Mouse (Mus musculus) liver, embryonic 11.5 days (tissue): ENCODE measurements around the gene Rrm2. TPM values are rescaled to one million over a fixed set of nuclear protein-coding genes. Genes with fewer than 3 reads are reported as not detected.

Source experiments
- ATAC-seq: fragments of 200-750 bp; cut with Nextera tagmentation; replicated peaks from 2 replicates; pipeline ENCODE4 v1.8.0; 2017; ENCODE audit warnings: moderate number of reproducible peaks, mild to moderate bottlenecking, moderate TSS enrichment, moderate library complexity; ENCODE audit not compliant: low FRiP score
- DNase-seq: peaks from one replicate; pipeline ENCODE4 v3.0.0-alpha.2; 2017; ENCODE audit warnings: low spot score
- H3K27ac ChIP-seq: fragments of 300-500 bp; sonication (generic); 2 replicates; pipeline ENCODE4 v1.5.1; 2014; ENCODE audit warnings: mild to moderate bottlenecking, low read depth, low read length, control low read depth
- H3K27me3 ChIP-seq: fragments of 300-500 bp; sonication (generic); replicated peaks from 2 replicates; pipeline ENCODE4 v1.6.1; 2014; ENCODE audit warnings: low read length, mixed read lengths; ENCODE audit not compliant: control insufficient read depth, insufficient read depth
- H3K36me3 ChIP-seq: fragments of 300-500 bp; sonication (generic); 2 replicates; pipeline ENCODE4 v1.6.1; 2014; ENCODE audit warnings: mild to moderate bottlenecking, low read length, moderate library complexity, mixed read lengths; ENCODE audit not compliant: control insufficient read depth, insufficient read depth
- H3K4me1 ChIP-seq: fragments of 300-500 bp; sonication (generic); replicated peaks from 2 replicates; pipeline ENCODE4 v1.6.1; 2014; ENCODE audit warnings: low read length, mixed read lengths; ENCODE audit not compliant: control insufficient read depth, insufficient read depth
- H3K4me2 ChIP-seq: fragments of 300-500 bp; sonication (generic); 2 replicates; pipeline ENCODE4 v1.6.1; 2014; ENCODE audit warnings: mild to moderate bottlenecking, control low read depth, moderate library complexity
- H3K4me3 ChIP-seq: fragments of 300-500 bp; sonication (generic); 2 replicates; pipeline ENCODE4 v1.5.1; 2014; ENCODE audit warnings: low read depth, low read length, control low read depth
- H3K9ac ChIP-seq: fragments of 300-500 bp; sonication (generic); 2 replicates; pipeline ENCODE4 v1.6.1; 2014; ENCODE audit warnings: low read depth, low read length, control low read depth
- H3K9me3 ChIP-seq: fragments of 300-500 bp; sonication (generic); 2 replicates; pipeline ENCODE4 v1.6.1; 2016; ENCODE audit warnings: low read length, inconsistent platforms, mixed read lengths; ENCODE audit not compliant: control insufficient read depth
- WGBS: fragments of 180-500 bp; shearing (Covaris S2); extraction: QIAGEN DNeasy Blood & Tissue Kit; methylation state at CpG from one replicate; pipeline ENCODE4 v1.1.7; 2014; 5-methylcytosine and 5-hydroxymethylcytosine counted together
- polyA plus RNA-seq: library from polyadenylated mRNA; unstranded; fragments of >200 nt; fragmentation: Nextera tagmentation; extraction: Ambion mirVana; gene quantifications from 2 replicates; pipeline ENCODE4 v1.2.1, GENCODE M21; 2014

The Rrm2 gene
- polyA plus RNA-seq, 1 experiment from 2014 or later, result 422 TPM

GRCm38 (mm10) chr12:24709831-24710508, 1.9 kb downstream of the Rrm2 start:
- no peaks in the 10 kb centered on the region for H3K9me3 ChIP-seq
- peak overlapping the region; percentile 96 for H3K4me3 ChIP-seq
- ATAC-seq, result peak; percentile 8; the same call in 1 of the 2 replicates
- peak overlapping the region; percentile 91 for H3K4me2 ChIP-seq
- H3K4me1 ChIP-seq, result peaks cover 36% of the 10 kb centered on the region
- H3K27ac ChIP-seq, result peak overlapping the region; percentile 91
- peak overlapping the region; percentile 98 for H3K9ac ChIP-seq
- H3K27me3 ChIP-seq, result no peaks in the 10 kb centered on the region
- peak; percentile 46 for DNase-seq
- H3K36me3 ChIP-seq, result peaks cover 28% of the 10 kb centered on the region
- 39% methylated on average over 5 of the region's 5 CpGs for WGBS

- DNase-seq, result no peak
- peak overlapping the region; percentile 49; the same call in 1 of the 2 replicates for H3K27ac ChIP-seq
- H3K27me3 ChIP-seq, result no peaks in the 10 kb centered on the region
- peaks cover 28% of the 10 kb centered on the region for H3K36me3 ChIP-seq
- 76% methylated on average over 5 of the region's 5 CpGs for WGBS
- peak overlapping the region; percentile 98; the same call in 1 of the 2 replicates for H3K9ac ChIP-seq
- H3K4me2 ChIP-seq, result peak overlapping the region; percentile 91
- no peaks in the 10 kb centered on the region for H3K9me3 ChIP-seq
- H3K4me3 ChIP-seq, result peak overlapping the region; percentile 96
- H3K4me1 ChIP-seq, result peaks cover 40% of the 10 kb centered on the region
- no peak for ATAC-seq
These were observed 2.6 kb downstream of the Rrm2 start for GRCm38 (mm10) chr12:24710672-24711071.

- Histone ChIP-seq H3K27ac (0 out of 2 replicates have a peak overlapping the region, but pooled peaks have one; percentile 11), H3K4me3 (no peak overlapping the region), H3K9ac (no peak overlapping the region), H3K9me3 (no peaks in the 10 kb centered on the region), H3K4me1 (peaks cover 37% of the 10 kb centered on the region), H3K27me3 (no peaks in the 10 kb centered on the region), H3K36me3 (peaks cover 28% of the 10 kb centered on the region), H3K4me2 (peak overlapping the region; percentile 91)
- WGBS, result 85% methylated on average over 8 of the region's 8 CpGs
- no peak for ATAC-seq
- no peak for DNase-seq
These were observed 4.4 kb downstream of the Rrm2 start for GRCm38 (mm10) chr12:24712396-24712795.

GRCm38 (mm10) chr12:24714579-24715255, 6.7 kb downstream of the Rrm2 start:
- no peaks in the 10 kb centered on the region for H3K9me3 ChIP-seq
- H3K27ac ChIP-seq, result peak overlapping the region; percentile 56
- no peak for DNase-seq
- no peak overlapping the region for H3K4me3 ChIP-seq
- peaks cover 35% of the 10 kb centered on the region for H3K4me1 ChIP-seq
- H3K27me3 ChIP-seq, result no peaks in the 10 kb centered on the region
- H3K9ac ChIP-seq, result peak overlapping the region; percentile 8; the same call in 1 of the 2 replicates
- 60% methylated on average over 5 of the region's 5 CpGs for WGBS
- no peak overlapping the region; the same call in 1 of the 2 replicates for H3K4me2 ChIP-seq
- peaks cover 25% of the 10 kb centered on the region for H3K36me3 ChIP-seq
- peak; percentile 23; the same call in 1 of the 2 replicates for ATAC-seq

GRCm38 (mm10) chr12:24715268-24715896, 7.3 kb downstream of the Rrm2 start:
- 66% methylated on average over 2 of the region's 2 CpGs for WGBS
- ATAC-seq (peak; percentile 91), DNase-seq (no peak)
- no peak overlapping the region for H3K9ac ChIP-seq
- H3K4me1 ChIP-seq, result peaks cover 34% of the 10 kb centered on the region
- peak overlapping the region; percentile 56 for H3K27ac ChIP-seq
- no peak overlapping the region for H3K4me3 ChIP-seq
- no peaks in the 10 kb centered on the region for H3K27me3 ChIP-seq
- no peak overlapping the region for H3K4me2 ChIP-seq
- H3K9me3 ChIP-seq, result no peaks in the 10 kb centered on the region
- peaks cover 23% of the 10 kb centered on the region for H3K36me3 ChIP-seq

- ATAC-seq (peak; percentile 19; the same call in 1 of the 2 replicates), DNase-seq (peak; percentile 62)
- Histone ChIP-seq H3K9ac (no peak overlapping the region), H3K4me3 (no peak overlapping the region), H3K27me3 (no peaks in the 10 kb centered on the region), H3K36me3 (peaks cover 14% of the 10 kb centered on the region), H3K4me2 (no peak overlapping the region), H3K27ac (no peak overlapping the region), H3K4me1 (peaks cover 24% of the 10 kb centered on the region), H3K9me3 (no peaks in the 10 kb centered on the region)
- WGBS, result 45% methylated on average over 4 of the region's 4 CpGs
These were observed 8.8 kb downstream of the Rrm2 start for GRCm38 (mm10) chr12:24716721-24717301.

- H3K9ac ChIP-seq, result no peak overlapping the region
- WGBS, result 61% methylated on average over 2 of the region's 2 CpGs
- no peaks in the 10 kb centered on the region for H3K27me3 ChIP-seq
- no peak overlapping the region for H3K27ac ChIP-seq
- no peak overlapping the region for H3K4me3 ChIP-seq
- 0 out of 2 replicates have a peak, but pooled peaks cover 2% of the 10 kb centered on the region for H3K9me3 ChIP-seq
- H3K36me3 ChIP-seq, result no peaks in the 10 kb centered on the region
- DNase-seq (no peak), ATAC-seq (no peak)
- H3K4me1 ChIP-seq, result 0 out of 2 replicates have a peak, but pooled peaks cover 3% of the 10 kb centered on the region
- no peak overlapping the region for H3K4me2 ChIP-seq
These were observed 15.4 kb downstream of the Rrm2 start for GRCm38 (mm10) chr12:24723434-24723833.

GRCm38 (mm10) chr12:24723859-24724258, 15.8 kb downstream of the Rrm2 start:
- H3K4me3 ChIP-seq, result no peak overlapping the region
- no peaks in the 10 kb centered on the region for H3K27me3 ChIP-seq
- H3K9me3 ChIP-seq, result peaks cover 2% of the 10 kb centered on the region; the same call in 1 of the 2 replicates
- DNase-seq (no peak), ATAC-seq (no peak)
- H3K36me3 ChIP-seq, result no peaks in the 10 kb centered on the region; the same call in 1 of the 2 replicates
- H3K4me1 ChIP-seq, result 0 out of 2 replicates have a peak, but pooled peaks cover 3% of the 10 kb centered on the region
- H3K9ac ChIP-seq, result no peak overlapping the region
- H3K27ac ChIP-seq, result no peak overlapping the region
- no peak overlapping the region for H3K4me2 ChIP-seq
- WGBS, result 59% methylated on average over 4 of the region's 4 CpGs
